Mouse (Mus musculus) megakaryocyte, adult 5-6 weeks (primary cell): ENCODE data around the gene Rabep1. TPM values are rescaled to one million over a fixed set of nuclear protein-coding genes. Genes with fewer than 3 reads are reported as not detected.
"Not testable (repeated sequence)": the region's sequence is repeated elsewhere in the genome, so short reads cannot be mapped to it uniquely, and the experiment has no call there.

Source experiments
- ATAC-seq: 2 replicates; pipeline ENCODE4 v1.8.0; 2016; ENCODE audit warnings: mild to moderate bottlenecking, inconsistent platforms; ENCODE audit not compliant: poor library complexity, severe bottlenecking
- total RNA-seq, 2 experiments: library from RNA; stranded (forward) in 1 of 2; stranded (reverse) in 1 of 2; fragments of 153-499, 151-499 nt in 1 of 2; fragments of 221-1000, 200-1000 nt in 1 of 2; gene quantifications; 2 replicates each; pipeline versions ENCODE4 v1.2.3 to v1.2.4; 2015 to 2017

Gene Rabep1
- total RNA-seq, 2 experiments from 2014 or later, result 18.9 to 47.8 TPM

GRCm38 (mm10) chr11:70882905-70883430, 38.4 kb downstream of the Rabep1 start:
- no peak for ATAC-seq

DNA sequence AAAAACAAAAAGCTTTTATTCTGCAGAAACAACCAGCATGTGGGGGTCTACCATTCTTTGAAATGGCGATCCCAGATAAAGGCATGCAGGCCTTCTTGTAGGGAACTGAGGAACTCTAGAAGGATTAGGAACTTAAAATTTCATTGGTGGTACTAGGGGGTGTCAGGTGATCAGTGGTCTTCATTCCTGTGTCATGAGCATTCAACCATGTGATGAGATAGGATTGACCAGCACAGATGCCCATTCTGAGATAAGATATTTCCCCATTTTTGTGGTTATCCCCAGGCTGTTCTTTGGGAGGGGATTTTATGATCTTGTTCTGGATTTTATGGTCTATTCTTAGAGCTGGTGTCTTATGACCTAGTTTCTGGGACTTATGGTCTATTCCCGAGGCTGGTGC, 46.1 kb downstream of the Rabep1 start:
- no peak for ATAC-seq

DNA sequence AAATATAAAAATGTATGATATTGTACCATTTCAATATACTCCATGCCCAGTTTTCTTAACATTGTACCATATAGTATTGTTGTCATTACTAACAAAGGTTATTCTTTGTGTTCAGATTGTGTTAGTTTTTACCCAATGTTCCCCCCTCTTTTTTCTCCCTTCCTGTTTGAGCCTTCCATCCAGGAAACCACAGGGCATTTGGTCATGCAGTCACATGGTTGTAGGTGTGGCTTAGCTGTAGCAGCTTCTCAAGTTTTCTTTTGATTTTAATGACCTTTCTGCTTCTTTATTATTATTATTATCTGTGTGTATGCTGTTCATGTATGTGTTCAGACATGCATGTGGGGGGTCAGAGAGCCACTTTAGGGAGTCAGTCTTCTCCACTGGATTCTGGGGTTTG, 47.0 kb downstream of the Rabep1 start:
- no peak for ATAC-seq

GRCm38 (mm10) chr11:70897680-70898079, 53.1 kb downstream of the Rabep1 start:
- peak; percentile 30; the same call in 1 of the 2 replicates for ATAC-seq

DNA sequence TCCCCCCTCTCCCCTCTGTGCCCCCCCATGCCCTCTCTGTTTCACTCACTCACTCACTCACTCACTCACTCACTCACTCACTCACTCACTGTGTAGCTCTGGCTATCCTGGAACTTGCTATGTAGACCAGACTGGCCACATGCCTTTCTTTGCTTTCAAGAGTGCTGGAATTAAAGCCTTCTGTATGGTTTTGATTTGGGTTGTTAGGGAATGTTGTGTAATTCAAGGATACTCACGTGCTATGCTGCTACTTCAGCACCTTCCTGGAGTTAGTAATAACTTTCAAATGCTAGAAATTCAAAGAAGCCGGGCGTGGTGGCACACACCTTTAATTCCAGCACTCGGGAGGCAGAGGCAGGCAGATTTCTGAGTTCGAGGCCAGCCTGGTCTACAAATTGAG, 53.6 kb downstream of the Rabep1 start:
- ATAC-seq, result not testable (repeated sequence)

- no peak for ATAC-seq
Observed at GRCm38 (mm10) chr11:70906681-70907080, 62.1 kb downstream of the Rabep1 start.

GRCm38 (mm10) chr11:70911323-70911722, 66.7 kb downstream of the Rabep1 start:
- no peak for ATAC-seq

GRCm38 (mm10) chr11:70911920-70912319, 67.3 kb downstream of the Rabep1 start:
- ATAC-seq, result no peak

DNA sequence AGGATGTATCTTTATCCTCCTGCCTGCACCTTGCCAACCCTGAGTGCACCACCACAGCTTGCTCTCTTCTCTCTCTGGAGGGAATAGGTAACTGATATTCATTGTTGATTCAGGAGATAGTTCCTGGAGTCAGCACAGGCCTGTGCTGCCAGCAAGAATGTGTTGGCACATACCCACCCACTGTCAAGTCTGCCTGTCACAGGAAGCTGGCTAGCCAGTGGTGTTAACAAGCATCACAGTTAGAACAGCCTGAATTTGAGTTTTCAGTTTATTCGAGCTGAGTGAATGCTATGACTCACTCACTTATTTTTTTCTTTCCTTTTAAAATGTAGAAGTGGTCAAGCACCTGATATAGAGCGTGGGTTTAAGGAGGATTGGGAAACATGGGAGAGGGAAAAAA, 73.3 kb downstream of the Rabep1 start:
- ATAC-seq, result no peak

GRCm38 (mm10) chr11:70919524-70919923, 74.9 kb downstream of the Rabep1 start:
- ATAC-seq, result no peak

DNA sequence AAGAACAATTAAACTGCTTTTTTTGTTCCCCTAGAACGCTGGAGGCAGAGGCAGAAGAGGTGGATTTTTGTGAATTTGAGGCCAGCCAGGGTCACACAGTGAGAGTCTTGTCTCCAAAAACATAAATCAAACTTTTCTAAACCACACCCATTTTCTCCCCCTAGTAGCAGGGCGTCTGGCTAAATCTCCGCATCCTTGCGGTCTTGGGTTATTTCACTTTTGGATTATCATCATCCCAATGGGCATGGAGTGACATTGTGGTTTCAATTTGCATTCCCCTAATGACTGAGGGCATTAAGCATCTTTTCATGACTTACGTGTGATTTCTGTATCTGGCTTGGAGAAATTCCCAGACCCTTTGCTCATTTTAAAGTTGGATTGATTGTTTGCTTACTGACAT, 86.9 kb downstream of the Rabep1 start:
- no peak for ATAC-seq

DNA sequence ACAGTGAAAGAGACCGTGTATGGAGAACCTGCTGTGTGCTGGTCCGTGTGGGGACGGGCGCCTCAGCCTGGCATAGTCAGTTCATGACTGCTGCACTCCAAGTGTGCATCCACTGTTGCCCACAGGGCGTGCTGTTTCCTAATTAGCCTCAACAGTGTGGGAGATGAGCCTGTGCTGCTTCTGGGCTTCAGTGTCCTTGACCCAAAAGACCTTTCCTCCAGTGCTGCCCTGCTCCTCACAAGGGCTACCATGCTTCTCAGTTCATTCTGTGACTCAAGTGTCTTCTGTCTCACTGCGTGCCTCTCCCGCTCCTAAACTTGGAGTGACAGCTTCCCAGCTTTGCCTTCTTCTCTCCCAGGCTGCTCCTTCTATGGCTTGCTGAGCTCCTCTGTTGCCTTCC, 90.7 kb downstream of the Rabep1 start:
- no peak for ATAC-seq

DNA sequence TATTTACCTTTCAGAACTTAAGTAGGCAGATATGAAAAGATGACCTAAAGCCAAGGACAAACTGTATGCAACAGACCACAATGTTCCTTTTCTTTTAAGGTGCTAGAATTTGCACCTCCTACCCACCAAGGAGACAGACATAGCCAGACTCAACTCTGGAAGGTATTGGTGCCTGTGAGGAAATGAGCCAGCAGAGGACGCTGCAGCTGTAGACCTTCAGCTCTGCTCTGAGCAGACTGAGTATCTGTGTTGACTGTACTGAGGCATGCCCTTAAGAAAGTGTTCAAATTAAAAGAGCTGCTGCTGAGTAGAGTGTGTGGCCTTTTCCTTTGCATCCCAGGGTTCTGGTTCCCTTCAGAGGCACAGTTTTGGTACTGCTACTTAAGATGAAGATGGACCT, 98.0 kb downstream of the Rabep1 start:
- ATAC-seq, result no peak

- no peak for ATAC-seq
Observed at GRCm38 (mm10) chr11:70943651-70944050, 99.1 kb downstream of the Rabep1 start.

DNA sequence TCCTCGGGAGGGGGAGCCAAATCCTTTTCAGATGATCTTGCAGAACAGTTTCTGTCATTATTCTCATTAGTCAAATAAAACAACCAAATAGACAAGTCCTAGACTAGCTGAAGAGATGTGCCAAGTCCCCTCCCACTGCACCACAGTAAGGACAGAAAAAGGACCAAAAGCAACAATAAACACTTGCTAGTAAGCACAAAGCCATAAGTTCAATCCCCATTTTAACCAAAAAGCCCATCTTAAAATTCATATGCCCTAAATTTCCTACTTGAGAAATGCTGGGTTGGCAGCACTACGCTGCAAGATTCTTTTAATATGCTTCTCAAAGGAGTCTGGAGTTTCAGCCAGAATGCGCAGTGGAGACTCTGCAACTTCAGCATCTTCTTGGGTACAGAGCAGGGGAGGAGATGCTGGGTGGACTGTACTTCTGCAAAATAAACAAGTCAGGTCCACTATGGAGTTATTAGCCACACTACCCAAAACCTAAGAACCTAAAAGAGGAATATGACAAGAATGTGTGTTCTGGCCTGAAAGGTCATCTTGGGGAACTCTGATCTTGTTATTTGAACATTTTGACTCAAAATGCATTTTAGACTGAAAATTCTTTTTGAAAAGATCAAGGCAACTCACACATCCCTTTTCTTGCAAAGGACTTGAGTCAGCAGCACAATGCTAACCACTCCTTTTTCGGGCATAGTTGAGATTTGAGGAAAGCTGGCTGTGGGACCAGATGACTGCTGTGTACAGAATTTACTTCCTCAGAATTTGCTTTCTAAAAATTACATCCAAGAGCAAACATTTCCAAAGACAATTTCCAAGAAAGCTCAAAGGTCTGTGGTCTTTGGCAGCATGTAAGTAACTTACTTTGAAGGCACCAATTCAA, 100.6 kb downstream of the Rabep1 start:
- ATAC-seq, result no peak

DNA sequence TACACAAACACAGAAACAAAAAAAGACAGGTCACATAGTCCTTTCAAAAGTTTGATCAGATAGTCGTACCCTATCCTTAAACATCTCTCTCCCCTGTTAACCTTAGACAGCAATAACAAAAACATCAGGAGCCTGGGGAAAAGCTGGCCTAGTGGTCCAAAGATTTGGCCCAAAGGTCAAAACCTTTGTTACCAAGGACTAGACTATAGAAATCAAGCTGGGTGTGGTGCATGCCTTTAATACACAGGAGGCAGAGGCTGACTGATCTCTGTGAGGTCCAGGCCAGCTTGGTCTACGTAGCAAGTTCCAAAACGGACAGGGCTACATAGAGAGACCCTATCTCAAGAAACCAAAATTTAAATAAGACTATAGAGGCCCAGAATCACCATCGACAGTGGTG, 110.1 kb downstream of the Rabep1 start:
- no peak for ATAC-seq

DNA sequence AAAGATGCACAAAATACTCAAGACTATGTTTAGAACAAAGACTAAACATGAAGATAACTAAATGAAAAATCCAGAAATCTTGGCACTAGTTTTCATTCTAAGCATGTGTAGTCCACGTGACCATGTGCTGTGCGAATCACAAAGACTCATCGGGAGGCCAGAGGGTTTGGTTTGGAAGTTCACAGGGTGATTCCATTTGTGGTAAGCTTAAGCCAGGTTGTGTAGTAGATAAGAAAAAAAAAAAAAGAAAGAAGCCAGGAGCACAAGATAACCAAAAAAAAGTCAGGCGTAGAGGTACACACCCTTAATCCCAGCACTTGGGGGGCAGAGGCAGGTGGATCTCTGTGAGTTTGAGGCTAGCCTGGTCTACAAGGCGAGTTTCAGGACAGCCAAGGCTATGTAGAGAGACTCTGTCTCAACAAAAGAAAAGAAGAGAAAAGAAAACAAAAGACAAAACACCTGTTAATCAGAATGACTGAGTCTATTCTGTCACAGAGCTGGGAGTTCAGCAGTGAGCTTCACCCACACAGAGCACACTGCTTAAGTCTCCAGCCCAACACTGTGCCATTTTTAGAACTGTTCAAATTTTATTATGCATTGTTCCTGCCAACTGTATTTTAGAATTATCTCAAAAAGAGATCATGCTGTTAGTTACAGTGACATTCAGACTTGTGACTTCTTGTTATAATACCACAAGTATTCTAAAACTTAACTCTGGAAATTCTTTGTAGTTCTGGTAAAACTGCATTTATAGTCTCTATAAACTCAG, 116.4 kb downstream of the Rabep1 start:
- ATAC-seq, result no peak

GRCm38 (mm10) chr11:70964222-70964907, 119.8 kb downstream of the Rabep1 start:
- ATAC-seq, result no peak

DNA sequence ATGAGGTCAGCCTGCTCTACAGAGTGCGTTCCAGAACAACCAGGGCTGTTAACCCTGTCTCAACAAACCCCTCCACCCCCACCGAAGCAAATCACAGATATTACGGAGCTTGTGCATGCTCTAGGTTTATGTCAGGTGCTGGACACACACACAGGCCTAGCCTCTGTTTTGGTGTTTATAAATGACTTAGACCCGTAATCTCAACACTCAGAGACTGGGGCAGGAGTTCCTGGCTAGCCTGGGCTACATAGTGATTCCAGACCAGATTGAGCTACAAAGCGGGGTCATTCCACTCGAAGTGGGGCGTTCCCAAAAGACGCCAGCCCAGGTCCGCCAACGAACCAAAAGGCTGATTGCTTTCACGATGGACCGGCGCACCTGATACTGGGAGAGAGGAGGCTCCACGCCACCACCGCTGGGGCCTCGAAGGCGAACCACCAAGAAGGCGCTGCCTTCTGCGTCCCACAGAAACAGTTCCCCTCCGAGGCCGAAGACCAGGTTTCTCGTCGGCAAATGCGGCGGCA, 124.8 kb downstream of the Rabep1 start:
- peak; percentile 37 for ATAC-seq

DNA sequence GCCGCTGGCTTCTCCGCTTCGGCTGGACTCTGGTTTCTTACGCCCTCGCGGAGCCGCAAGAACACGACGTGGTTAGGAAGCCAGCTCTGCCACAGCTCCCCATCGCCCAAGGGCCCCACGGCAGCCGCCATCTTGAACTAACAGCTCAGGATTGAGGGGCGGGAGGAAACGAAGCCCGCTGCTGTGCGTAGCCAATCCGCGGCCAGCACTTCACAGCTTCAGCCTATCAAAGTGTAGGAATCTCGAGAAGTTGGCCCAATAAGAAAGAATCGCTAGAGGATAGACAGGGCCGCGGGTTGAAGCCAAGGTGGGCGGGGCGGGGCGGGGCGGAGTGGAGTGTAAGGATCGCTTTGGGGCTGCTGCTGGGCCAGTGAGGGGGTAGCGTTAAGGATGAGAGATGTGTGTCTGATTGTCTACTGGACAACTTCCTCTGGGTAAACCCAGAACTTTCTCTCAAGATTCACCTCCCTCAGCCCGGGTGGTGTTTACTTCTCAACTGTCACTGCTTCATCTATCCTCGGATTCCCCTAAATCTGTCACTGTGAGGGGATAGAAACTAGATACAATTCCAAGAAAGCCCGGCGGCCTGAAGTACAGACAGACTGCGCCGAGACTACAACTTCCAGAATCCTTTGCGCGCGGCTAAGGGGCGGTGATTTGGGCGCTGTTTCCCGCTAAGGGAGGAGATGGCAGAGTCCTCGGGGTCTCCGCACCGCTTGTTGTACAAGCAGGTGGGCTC, 125.4 kb downstream of the Rabep1 start, which contains the start of the genes Nup88 and Rpain:
Gene Nup88 (minus strand): TSS at position 153 of the 739 bp plus-strand sequence.
Gene Rpain (plus strand): TSS at position 393 of the 739 bp plus-strand sequence.
- ATAC-seq, result peak; percentile 91
